Mouse (Mus musculus): ENCODE results near the gene Rbx1.

- no peak for TF ChIP-seq CTCF (IDR thresholded peaks at IDR 0.05; ENCODE audit: insufficient read depth, low read depth, low read length)
- TF ChIP-seq POLR2A (IDR thresholded peaks at IDR 0.05; ENCODE audit: insufficient read depth, low read depth, low read length): no peak
Measured at GRCm38 (mm10) chr15:81482966-81483365, 16.9 kb downstream of the Rbx1 start.

All from olfactory bulb, adult 2 months (tissue).